Mouse (Mus musculus): ENCODE measurements at regions not wholly inside any gene's neighbourhood (a gene's known extent, or its start where the extent isn't known, plus 50 kb on each side); places are given as distances from the start of the nearest gene placed in this dataset.
"Not testable (repeated sequence)": the region's sequence is repeated elsewhere in the genome, so short reads cannot be mapped to it uniquely, and the experiment has no call there.

DNA sequence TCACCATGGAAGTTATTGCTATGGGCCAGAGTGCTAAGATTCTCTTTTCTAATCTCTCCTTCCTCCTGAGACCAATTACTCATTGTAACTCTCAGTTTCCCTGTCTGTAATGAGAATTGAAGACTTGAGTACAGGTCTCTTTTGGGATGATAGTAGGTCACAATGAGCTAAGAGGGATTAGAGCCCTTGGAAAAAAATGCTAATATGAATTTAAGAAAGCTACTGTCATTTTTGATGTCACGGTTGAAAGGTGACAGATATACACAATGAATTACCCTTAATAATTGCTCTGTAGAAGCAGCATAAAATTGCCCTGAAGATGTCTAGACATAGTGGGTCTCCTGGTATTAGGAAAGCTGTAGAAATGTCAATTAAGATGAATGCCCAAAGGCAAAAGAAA, 178.2 kb downstream of the Kcna4 start:
- no peaks in the 10 kb centered on the region for H3K27me3 ChIP-seq (ENCODE audit: control insufficient read depth, insufficient read depth, low read length)
- H3K36me3 ChIP-seq (ENCODE audit: control insufficient read depth, insufficient read depth, low read length), result no peaks in the 10 kb centered on the region
- peak; percentile 72 for DNase-seq
- ATAC-seq (ENCODE audit: low FRiP score, low TSS enrichment), result peak; percentile 83
- H3K4me1 ChIP-seq (ENCODE audit: control insufficient read depth, insufficient read depth, low read length), result peaks cover 7% of the 10 kb centered on the region; the same call in 1 of the 2 replicates
- H3K4me2 ChIP-seq (ENCODE audit: low read length), result no peak overlapping the region
- 38% methylated on average over 1 of the region's 1 CpGs for WGBS
- H3K4me3 ChIP-seq (replicated peaks; ENCODE audit: low read depth, low read length), result no peak overlapping the region
- no peaks in the 10 kb centered on the region for H3K9me3 ChIP-seq (ENCODE audit: control insufficient read depth, low read length)
- no peak overlapping the region for H3K9ac ChIP-seq (replicated peaks; ENCODE audit: low read length)
- H3K27ac ChIP-seq (replicated peaks; ENCODE audit: low read depth, low read length), result 0 out of 2 replicates have a peak overlapping the region, but pooled peaks have one; percentile 49

DNA sequence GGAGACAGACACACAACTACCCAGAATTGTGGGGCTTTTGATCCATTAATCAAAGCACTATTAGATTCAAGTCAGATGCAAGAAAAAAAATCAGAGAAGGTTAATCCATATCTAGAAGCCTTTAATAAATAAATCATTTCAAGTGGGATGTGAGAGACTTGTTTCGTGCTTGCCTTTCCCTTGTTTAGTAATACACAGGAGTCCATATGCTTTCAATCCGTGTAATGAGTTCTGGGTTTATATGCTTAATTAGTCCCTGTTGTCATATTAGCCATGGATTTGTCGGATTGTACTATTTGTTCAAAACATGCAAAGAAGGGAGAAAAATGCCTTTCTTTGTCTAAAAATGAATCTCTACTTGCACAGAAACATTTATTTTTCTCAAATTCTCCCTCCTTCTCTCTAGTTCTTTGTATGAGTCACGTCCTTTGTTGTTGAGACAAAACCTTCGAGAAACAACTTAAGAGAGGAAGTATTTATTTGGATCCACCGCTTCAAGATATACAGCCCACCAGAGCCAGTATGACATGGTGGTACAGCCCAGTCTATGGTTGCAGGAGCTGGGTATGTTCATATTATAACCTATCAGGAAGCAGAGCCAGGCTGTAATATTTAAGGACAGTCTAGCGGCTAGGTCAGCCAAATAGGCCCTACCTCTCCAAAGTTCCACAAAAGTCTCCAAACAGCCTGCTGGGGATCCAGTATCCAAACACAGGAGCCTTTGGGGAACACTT, 213.4 kb downstream of the Kcna4 start:
- H3K27ac ChIP-seq (replicated peaks; ENCODE audit: low read depth, low read length), result 0 out of 2 replicates have a peak overlapping the region, but pooled peaks have one; percentile 32
- H3K36me3 ChIP-seq (ENCODE audit: control insufficient read depth, insufficient read depth, low read length), result no peaks in the 10 kb centered on the region
- ATAC-seq (ENCODE audit: low FRiP score, low TSS enrichment) (peak; percentile 60; the same call in 1 of the 2 replicates), DNase-seq (peak; percentile 37)
- H3K4me3 ChIP-seq (replicated peaks; ENCODE audit: low read depth, low read length), result no peak overlapping the region
- H3K9ac ChIP-seq (replicated peaks; ENCODE audit: low read length), result no peak overlapping the region
- 67% methylated on average over 7 of the region's 7 CpGs for WGBS
- no peak overlapping the region for H3K4me2 ChIP-seq (ENCODE audit: low read length)
- H3K9me3 ChIP-seq (ENCODE audit: control insufficient read depth, low read length), result no peaks in the 10 kb centered on the region
- no peaks in the 10 kb centered on the region for H3K27me3 ChIP-seq (ENCODE audit: control insufficient read depth, insufficient read depth, low read length)
- H3K4me1 ChIP-seq (ENCODE audit: control insufficient read depth, insufficient read depth, low read length), result no peaks in the 10 kb centered on the region

DNA sequence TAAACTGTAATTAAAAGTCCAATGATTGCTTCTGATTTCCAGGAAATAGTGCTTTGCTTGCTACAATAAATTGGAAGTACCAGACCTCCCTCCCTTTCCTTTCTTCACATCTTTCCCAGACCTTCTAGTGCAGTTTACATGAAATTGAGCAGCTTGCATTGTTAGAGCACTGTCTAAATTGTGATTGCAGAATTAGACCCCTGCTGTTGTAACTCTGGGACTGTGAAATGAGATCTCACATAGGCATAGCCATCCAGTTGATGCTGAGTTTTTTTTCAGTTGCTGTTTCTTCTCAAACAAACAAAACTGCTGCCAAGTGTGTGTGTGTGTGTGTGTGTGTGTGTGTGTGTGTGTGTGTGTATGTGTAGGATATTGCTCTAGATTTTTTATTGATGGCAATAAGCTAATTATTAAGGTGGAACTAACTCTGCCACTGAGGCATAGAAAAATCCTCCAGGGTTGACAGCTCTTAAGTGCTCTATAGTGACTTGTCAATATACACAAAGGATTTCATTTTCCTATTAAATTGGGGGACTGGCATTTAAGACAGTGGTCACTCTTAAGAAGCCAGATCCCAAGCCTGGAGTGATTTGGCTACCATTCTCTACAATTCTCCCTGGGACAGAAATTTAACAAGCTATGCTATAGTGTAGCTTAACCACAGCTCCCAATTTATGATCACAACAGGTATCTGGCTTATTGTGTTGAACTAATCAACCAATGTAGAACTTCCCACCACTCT, 217.2 kb downstream of the Kcna4 start:
- DNase-seq (peak; percentile 27), ATAC-seq (ENCODE audit: low FRiP score, low TSS enrichment) (no peak)
- H3K36me3 ChIP-seq (ENCODE audit: control insufficient read depth, insufficient read depth, low read length), result no peaks in the 10 kb centered on the region
- no peak overlapping the region for H3K4me3 ChIP-seq (replicated peaks; ENCODE audit: low read depth, low read length)
- H3K4me2 ChIP-seq (ENCODE audit: low read length), result no peak overlapping the region
- H3K9me3 ChIP-seq (ENCODE audit: control insufficient read depth, low read length), result no peaks in the 10 kb centered on the region
- H3K27ac ChIP-seq (replicated peaks; ENCODE audit: low read depth, low read length), result no peak overlapping the region
- H3K9ac ChIP-seq (replicated peaks; ENCODE audit: low read length), result no peak overlapping the region
- H3K27me3 ChIP-seq (ENCODE audit: control insufficient read depth, insufficient read depth, low read length), result no peaks in the 10 kb centered on the region
- H3K4me1 ChIP-seq (ENCODE audit: control insufficient read depth, insufficient read depth, low read length), result no peaks in the 10 kb centered on the region

DNA sequence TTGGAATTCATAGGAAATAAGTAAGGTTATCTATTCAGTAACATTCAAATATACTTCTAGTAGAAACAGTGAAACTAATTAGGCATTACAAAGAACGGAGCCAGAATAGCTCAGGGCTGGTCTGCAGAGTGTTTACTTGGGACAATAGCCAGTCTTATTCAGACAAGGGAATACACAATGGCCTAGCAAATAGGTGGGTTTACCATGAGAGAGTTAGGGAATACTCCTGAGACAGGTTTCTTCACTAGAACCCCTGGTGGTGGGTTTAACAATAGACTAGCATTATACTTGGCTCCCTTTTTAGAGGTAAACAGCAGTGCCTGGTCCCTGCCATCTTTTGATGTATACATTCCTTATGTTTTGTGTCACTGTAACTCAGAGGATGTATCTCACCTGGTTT, 225.0 kb downstream of the Kcna4 start:
- not testable (repeated sequence) for H3K36me3 ChIP-seq (ENCODE audit: control insufficient read depth, insufficient read depth, low read length); H3K9ac ChIP-seq (replicated peaks; ENCODE audit: low read length); H3K4me3 ChIP-seq (replicated peaks; ENCODE audit: low read depth, low read length); H3K27me3 ChIP-seq (ENCODE audit: control insufficient read depth, insufficient read depth, low read length); DNase-seq; H3K27ac ChIP-seq (replicated peaks; ENCODE audit: low read depth, low read length); H3K4me1 ChIP-seq (ENCODE audit: control insufficient read depth, insufficient read depth, low read length); H3K4me2 ChIP-seq (ENCODE audit: low read length); ATAC-seq (ENCODE audit: low FRiP score, low TSS enrichment); H3K9me3 ChIP-seq (ENCODE audit: control insufficient read depth, low read length)
- WGBS, result 88% methylated on average over 1 of the region's 1 CpGs

DNA sequence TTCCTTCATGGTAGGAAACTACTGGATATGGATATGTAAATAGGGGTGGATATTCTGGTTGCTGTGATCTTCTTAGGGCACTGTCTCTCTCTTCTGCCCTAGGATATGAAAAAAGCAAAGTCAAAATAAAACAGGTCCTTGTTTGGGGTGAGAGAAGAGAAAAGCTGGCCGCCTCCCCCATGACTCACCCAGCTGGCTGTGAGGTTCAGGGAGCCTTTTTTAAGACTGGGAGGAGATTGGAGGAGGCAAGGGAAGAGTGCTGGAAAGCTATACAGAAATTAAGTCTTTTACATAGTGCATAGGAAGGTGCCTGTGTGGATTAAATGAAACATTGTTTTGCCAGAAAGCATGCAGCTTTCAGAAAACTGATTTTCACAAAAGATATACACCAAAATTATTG, 227.7 kb downstream of the Kcna4 start:
- Histone ChIP-seq H3K9ac (replicated peaks; ENCODE audit: low read length) (no peak overlapping the region), H3K4me1 (ENCODE audit: control insufficient read depth, insufficient read depth, low read length) (no peaks in the 10 kb centered on the region), H3K9me3 (ENCODE audit: control insufficient read depth, low read length) (no peaks in the 10 kb centered on the region), H3K4me3 (replicated peaks; ENCODE audit: low read depth, low read length) (no peak overlapping the region), H3K36me3 (ENCODE audit: control insufficient read depth, insufficient read depth, low read length) (no peaks in the 10 kb centered on the region), H3K4me2 (ENCODE audit: low read length) (no peak overlapping the region), H3K27ac (replicated peaks; ENCODE audit: low read depth, low read length) (no peak overlapping the region), H3K27me3 (ENCODE audit: control insufficient read depth, insufficient read depth, low read length) (no peaks in the 10 kb centered on the region)
- 75% methylated on average over 1 of the region's 1 CpGs for WGBS
- DNase-seq (no peak), ATAC-seq (ENCODE audit: low FRiP score, low TSS enrichment) (no peak)

DNA sequence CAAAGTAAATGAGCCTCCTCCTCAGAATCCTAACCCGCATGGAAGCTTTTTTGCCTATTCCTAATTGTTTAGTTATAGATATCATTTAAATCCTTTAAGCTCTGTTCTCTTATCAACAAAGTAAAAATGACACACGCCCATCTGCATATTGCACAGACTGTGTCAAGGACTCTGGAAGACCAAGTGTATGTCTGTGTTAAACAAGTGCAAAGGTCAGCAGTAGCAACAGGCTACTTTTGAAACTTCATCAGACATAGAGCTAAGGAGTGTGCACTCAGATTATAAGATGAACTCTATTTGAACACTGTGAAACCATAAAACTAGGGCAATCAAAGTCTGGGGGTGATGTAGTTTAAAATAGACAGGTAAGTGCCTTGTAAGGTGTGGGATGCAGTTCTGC, 228.3 kb downstream of the Kcna4 start:
- H3K4me2 ChIP-seq (ENCODE audit: low read length), result no peak overlapping the region
- ATAC-seq (ENCODE audit: low FRiP score, low TSS enrichment) (no peak), DNase-seq (no peak)
- no peak overlapping the region for H3K4me3 ChIP-seq (replicated peaks; ENCODE audit: low read depth, low read length)
- H3K9ac ChIP-seq (replicated peaks; ENCODE audit: low read length), result no peak overlapping the region
- no peaks in the 10 kb centered on the region for H3K36me3 ChIP-seq (ENCODE audit: control insufficient read depth, insufficient read depth, low read length)
- no peaks in the 10 kb centered on the region for H3K4me1 ChIP-seq (ENCODE audit: control insufficient read depth, insufficient read depth, low read length)
- H3K27ac ChIP-seq (replicated peaks; ENCODE audit: low read depth, low read length), result no peak overlapping the region
- no peaks in the 10 kb centered on the region for H3K9me3 ChIP-seq (ENCODE audit: control insufficient read depth, low read length)
- no peaks in the 10 kb centered on the region for H3K27me3 ChIP-seq (ENCODE audit: control insufficient read depth, insufficient read depth, low read length)
- 91% methylated on average over 2 of the region's 2 CpGs for WGBS

DNA sequence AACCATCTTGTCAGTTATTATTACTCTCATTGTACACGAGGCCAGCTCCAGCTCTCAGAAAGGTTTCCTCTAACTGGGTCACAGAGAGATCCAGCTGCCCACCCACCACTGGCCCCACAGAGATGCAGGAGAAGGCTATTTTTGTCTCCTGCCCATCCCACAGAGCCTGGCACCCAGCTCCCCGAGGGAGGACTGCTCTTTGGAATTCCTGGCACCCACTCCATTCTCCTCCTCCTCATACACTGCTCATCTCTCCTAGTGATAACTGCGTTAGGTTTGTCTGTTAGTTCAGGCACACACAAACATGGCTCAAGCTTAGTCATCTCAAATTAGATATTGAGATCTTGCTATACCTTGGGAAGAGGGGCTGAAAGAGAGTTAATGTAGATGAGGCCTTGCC, 228.9 kb downstream of the Kcna4 start:
- DNase-seq (no peak), ATAC-seq (ENCODE audit: low FRiP score, low TSS enrichment) (no peak)
- no peak overlapping the region for H3K9ac ChIP-seq (replicated peaks; ENCODE audit: low read length)
- H3K36me3 ChIP-seq (ENCODE audit: control insufficient read depth, insufficient read depth, low read length), result no peaks in the 10 kb centered on the region
- no peaks in the 10 kb centered on the region for H3K4me1 ChIP-seq (ENCODE audit: control insufficient read depth, insufficient read depth, low read length)
- no peaks in the 10 kb centered on the region for H3K9me3 ChIP-seq (ENCODE audit: control insufficient read depth, low read length)
- H3K4me3 ChIP-seq (replicated peaks; ENCODE audit: low read depth, low read length), result no peak overlapping the region
- 72% methylated on average over 3 of the region's 3 CpGs for WGBS
- H3K27me3 ChIP-seq (ENCODE audit: control insufficient read depth, insufficient read depth, low read length), result no peaks in the 10 kb centered on the region
- H3K27ac ChIP-seq (replicated peaks; ENCODE audit: low read depth, low read length), result no peak overlapping the region
- no peak overlapping the region for H3K4me2 ChIP-seq (ENCODE audit: low read length)

DNA sequence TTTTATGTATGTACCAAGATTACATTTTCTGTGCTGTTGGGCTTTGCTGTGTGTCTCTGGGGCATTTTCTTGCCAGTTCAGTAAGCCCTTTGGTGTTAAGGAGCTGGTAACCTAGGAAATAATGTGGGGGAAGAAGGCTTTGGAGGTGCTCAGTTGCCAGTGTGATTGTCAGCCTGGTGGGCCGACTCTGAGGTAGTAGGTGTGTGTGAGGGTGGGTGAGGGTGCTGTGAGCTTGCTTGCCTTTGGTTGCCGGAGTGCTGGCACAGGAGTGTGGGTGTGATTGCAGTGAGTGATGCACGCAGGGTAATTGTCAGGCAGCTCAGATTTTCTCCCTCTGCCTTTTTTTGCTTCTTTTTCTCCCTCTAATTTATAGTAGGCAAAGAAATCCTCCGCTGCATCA, 229.3 kb downstream of the Kcna4 start:
- Histone ChIP-seq H3K4me2 (ENCODE audit: low read length) (no peak overlapping the region), H3K4me1 (ENCODE audit: control insufficient read depth, insufficient read depth, low read length) (no peaks in the 10 kb centered on the region), H3K27me3 (ENCODE audit: control insufficient read depth, insufficient read depth, low read length) (no peaks in the 10 kb centered on the region), H3K9ac (replicated peaks; ENCODE audit: low read length) (no peak overlapping the region), H3K4me3 (replicated peaks; ENCODE audit: low read depth, low read length) (no peak overlapping the region), H3K9me3 (ENCODE audit: control insufficient read depth, low read length) (no peaks in the 10 kb centered on the region), H3K36me3 (ENCODE audit: control insufficient read depth, insufficient read depth, low read length) (no peaks in the 10 kb centered on the region), H3K27ac (replicated peaks; ENCODE audit: low read depth, low read length) (0 out of 2 replicates have a peak overlapping the region, but pooled peaks have one; percentile 4)
- 67% methylated on average over 4 of the region's 4 CpGs for WGBS
- DNase-seq (no peak), ATAC-seq (ENCODE audit: low FRiP score, low TSS enrichment) (no peak)

DNA sequence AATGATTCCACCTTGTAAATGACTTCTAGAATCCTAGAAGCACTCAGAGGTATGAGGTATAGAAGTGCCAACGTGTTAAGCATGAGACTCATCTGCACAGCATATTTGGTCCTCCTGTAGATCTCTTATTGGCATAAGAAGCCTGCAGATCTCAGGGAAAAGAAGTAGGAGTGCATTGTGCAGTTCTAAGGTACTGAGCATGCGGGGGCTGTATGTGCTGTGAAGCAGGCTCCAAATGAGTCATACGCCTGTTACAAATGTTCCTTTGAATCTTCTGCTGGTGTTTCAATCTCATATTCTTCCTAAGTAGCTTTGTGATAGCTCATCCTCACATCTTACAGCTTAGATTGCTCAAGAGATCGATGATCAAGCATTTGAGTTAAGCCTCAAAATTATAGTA, 252.7 kb downstream of the Kcna4 start:
- ATAC-seq (ENCODE audit: low FRiP score, low TSS enrichment), result no peak
- no peak overlapping the region for H3K4me2 ChIP-seq (ENCODE audit: low read length)
- no peak overlapping the region for H3K9ac ChIP-seq (replicated peaks; ENCODE audit: low read length)
- WGBS, result 86% methylated on average over 4 of the region's 4 CpGs
- no peak for DNase-seq
- H3K27me3 ChIP-seq (ENCODE audit: control insufficient read depth, insufficient read depth, low read length), result no peaks in the 10 kb centered on the region
- H3K4me3 ChIP-seq (replicated peaks; ENCODE audit: low read depth, low read length), result no peak overlapping the region
- H3K36me3 ChIP-seq (ENCODE audit: control insufficient read depth, insufficient read depth, low read length), result no peaks in the 10 kb centered on the region
- no peak overlapping the region for H3K27ac ChIP-seq (replicated peaks; ENCODE audit: low read depth, low read length)
- no peaks in the 10 kb centered on the region for H3K9me3 ChIP-seq (ENCODE audit: control insufficient read depth, low read length)
- no peaks in the 10 kb centered on the region for H3K4me1 ChIP-seq (ENCODE audit: control insufficient read depth, insufficient read depth, low read length)
